Mouse (Mus musculus) kidney, adult 2 months (tissue): ENCODE results near the gene Cdc123.

Source experiments
- CTCF ChIP-seq: fragments of 200-500 bp; conservative IDR thresholded peaks from 2 replicates; pipeline ENCODE4 v1.5.1; 2011; ENCODE audit warnings: low read depth, mild to moderate bottlenecking, control low read depth, low read length, moderate library complexity, mixed read lengths; ENCODE audit not compliant: insufficient read depth, insufficient read length
- POLR2A ChIP-seq: fragments of 200-500 bp; IDR thresholded peaks from one replicate; pipeline ENCODE4 v1.6.1; 2011; ENCODE audit warnings: low read depth, low read length, control low read depth

DNA sequence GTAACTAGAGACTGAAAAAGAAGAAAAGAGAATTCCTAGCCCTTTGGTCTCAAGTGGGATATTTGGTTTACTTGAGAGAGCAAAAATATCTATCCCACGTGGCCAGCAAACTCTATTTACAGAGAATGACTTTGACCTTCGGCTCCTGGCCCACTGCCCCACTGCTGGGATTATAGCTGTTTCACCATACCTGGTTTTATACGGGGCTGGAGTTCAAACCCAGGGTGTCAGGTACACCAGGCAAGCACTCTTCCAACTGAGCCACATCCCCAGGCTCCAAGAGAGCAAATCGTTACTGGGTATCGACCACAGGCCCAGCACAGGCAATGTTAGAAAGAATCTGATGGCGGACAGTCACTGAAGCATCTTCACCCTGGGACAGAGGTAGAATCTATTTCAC is 95.8 kb downstream of the Cdc123 start:
- TF ChIP-seq CTCF (no peak), POLR2A (no peak)
